Mouse (Mus musculus) R1 (cell line): ENCODE results near the gene Pigu.

ENCODE experiments used
- DNase-seq: peaks from one replicate; pipeline ENCODE4 v3.0.0-alpha.2; 2018; ENCODE audit warnings: low read depth, low spot score

The Pigu gene

DNA sequence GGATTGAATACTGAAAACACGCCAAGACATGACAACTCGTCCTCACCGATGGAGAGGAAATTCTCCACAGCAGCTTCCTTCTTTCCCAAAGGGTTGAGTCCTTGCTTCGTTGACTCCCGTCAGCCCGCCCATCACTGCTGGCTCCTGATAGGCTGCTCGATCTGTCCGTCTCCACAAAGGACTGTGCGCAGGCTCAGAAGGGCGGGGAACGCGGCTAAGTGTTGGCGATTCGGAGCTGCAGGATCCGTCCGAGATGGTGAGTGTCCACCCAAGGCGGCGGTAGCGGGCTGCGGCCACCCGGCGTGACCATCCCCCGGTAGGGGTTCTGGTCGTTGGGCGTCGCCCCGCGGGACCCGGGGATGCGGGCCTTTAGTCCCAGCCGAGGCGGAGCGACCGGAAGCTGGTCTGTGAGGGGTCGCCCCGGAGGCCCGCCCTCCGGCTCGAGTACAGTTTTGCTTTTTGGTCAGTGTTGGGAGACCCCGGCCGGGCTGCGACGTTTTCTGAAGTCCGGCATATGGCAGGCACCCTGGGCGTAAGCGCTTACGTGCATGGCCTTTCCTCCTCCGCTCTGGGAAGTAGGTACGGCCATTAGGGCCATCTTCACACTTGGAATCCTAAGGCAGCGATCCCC lies 120.8 kb downstream of the Pigu start, which contains the start of gene Dynlrb1:
Gene Dynlrb1 (plus strand): TSS at position 172 of the 631 bp plus-strand sequence.
- DNase-seq: peak; percentile 98

DNA sequence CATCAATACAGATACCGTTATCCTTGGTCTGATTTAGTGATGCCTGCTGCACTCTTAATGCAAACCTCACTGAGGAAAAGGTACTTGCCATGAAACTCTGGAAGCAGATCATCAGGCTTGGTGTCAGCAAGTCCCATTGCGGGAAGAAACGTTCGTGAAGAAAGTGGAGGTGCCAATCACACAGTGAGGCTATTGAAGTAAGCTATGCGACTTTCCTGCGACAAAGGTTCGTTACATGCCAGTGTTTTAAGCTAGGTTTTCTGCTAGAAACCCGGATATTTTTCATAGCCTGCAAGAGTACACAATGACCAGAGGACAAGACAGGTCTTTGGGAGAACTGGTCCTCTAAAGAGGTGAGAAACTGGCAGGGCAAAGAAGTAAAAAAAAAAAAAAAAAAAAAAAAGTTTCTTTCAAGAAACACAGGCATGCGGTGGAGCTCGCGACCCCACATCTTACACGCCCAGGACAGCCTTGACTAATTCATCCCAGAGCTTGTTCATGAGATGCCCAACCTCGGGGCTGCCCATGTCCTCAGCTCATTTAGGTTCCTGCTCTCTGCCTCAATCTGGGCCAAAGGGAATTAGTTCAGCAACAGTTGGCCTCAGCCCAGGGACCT lies 121.4 kb downstream of the Pigu start:
- no peak for DNase-seq
